Mouse (Mus musculus): ENCODE results near the gene Man1a. TPM values are rescaled to one million over a fixed set of nuclear protein-coding genes. Genes with fewer than 3 reads are reported as not detected.

Man1a gene
- total and polyA plus RNA-seq, 2 experiments = 45.4 to 161 TPM

DNA sequence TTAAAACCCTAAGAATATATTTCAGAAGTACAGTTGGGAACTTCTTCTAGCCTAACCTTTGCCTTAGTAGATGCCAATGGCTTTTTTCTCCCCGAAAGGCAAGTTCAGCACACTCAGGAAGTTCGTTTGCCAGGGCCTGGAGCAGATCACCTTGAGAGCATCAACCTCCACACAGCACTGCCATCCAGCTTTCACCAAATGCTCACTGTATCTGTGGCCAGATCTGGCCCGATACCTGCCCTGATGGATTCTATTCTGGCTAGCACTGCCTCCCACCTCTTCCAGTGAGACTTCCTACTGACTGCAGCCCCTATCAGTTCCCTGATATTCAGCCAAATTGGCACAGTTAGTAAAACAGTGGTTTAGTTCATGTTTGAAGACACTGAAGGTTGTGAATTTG is 202.2 kb downstream of the Man1a start:
- TF ChIP-seq POLR2A (IDR thresholded peaks at IDR 0.05; ENCODE audit: extremely low read depth, insufficient read depth, low read length) = no peak
- TF ChIP-seq CTCF (IDR thresholded peaks at IDR 0.05; ENCODE audit: low read depth, low read length) = no peak

DNA sequence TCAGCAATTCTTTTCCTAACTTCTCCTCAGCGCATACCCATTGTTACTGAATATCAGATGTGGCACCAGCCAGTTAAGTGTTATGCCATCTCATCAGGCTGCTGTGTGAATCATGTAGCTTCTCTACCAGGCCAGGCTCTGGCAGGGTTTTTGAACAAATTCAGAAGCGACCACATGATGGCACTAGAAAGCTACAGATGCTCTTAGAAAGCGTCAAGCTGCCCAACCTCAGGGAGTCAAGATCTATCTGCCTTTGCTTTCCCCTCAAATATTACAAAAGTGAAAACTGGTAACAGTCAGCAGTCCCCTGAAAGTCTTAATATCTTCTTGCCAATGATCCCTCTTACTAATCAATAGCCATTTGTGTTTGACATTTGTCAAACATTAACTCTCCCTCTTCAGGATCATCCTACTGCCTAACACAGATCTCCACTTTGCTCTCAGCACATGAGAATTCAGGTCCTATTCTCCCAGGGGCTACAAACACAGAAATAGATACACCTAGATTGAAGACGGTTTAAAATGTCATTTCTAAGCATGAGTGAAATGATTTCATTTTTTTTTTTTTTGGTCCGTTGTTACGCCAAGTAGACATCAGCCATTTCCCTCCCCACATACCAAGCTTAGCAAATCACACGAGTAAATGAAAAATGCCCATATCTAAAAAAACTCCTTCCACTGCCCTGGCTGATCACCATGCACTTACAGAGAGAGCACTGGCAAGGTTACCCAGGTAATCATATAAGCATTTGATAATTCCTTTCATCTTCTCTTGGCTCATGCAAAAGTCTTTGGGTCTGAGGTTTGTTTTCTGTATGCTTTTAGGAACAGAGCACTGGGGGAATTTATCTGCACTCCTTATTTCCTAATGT is 212.7 kb downstream of the Man1a start:
- H3K9ac ChIP-seq (ENCODE audit: low read depth, low read length) = no peak overlapping the region
- peak; percentile 84 for DNase-seq (ENCODE audit: extremely low read depth, low read depth, low spot score)
- peaks cover 7% of the 10 kb centered on the region for H3K4me1 ChIP-seq (ENCODE audit: control insufficient read depth, insufficient read depth, low read length)
- TF ChIP-seq POLR2A (IDR thresholded peaks at IDR 0.05; ENCODE audit: extremely low read depth, insufficient read depth, low read length) (no peak), CTCF (IDR thresholded peaks at IDR 0.05; ENCODE audit: low read depth, low read length) (peak; percentile 62; the same call in 1 of the 2 replicates)
- 20% methylated on average over 7 of the region's 7 CpGs for WGBS
- no peaks in the 10 kb centered on the region for H3K79me2 ChIP-seq (ENCODE audit: control insufficient read depth, insufficient read depth, low read length)
- H3K36me3 ChIP-seq (ENCODE audit: control insufficient read depth, insufficient read depth, low read length) = no peaks in the 10 kb centered on the region
- no peak overlapping the region for H3K4me3 ChIP-seq (ENCODE audit: insufficient read depth, low read depth, low read length)
- H3K27ac ChIP-seq (replicated peaks; ENCODE audit: insufficient read depth, low read depth, low read length) = no peak overlapping the region
- H3K27me3 ChIP-seq (ENCODE audit: control insufficient read depth, insufficient read depth, low read length) = no peaks in the 10 kb centered on the region

More for the DNA sequence above, 202.2 kb downstream of the Man1a start:
- H3K4me3 ChIP-seq (ENCODE audit: insufficient read depth, low read depth, low read length) = no peak overlapping the region
- H3K4me1 ChIP-seq (ENCODE audit: control insufficient read depth, insufficient read depth, low read length) = no peaks in the 10 kb centered on the region
- H3K9ac ChIP-seq (ENCODE audit: low read depth, low read length) = no peak overlapping the region
- no peak for DNase-seq (ENCODE audit: extremely low read depth, low read depth, low spot score)
- no peaks in the 10 kb centered on the region for H3K79me2 ChIP-seq (ENCODE audit: control insufficient read depth, insufficient read depth, low read length)
- H3K36me3 ChIP-seq (ENCODE audit: control insufficient read depth, insufficient read depth, low read length) = no peaks in the 10 kb centered on the region
- H3K27me3 ChIP-seq (ENCODE audit: control insufficient read depth, insufficient read depth, low read length) = no peaks in the 10 kb centered on the region
- WGBS = 80% methylated on average over 3 of the region's 3 CpGs
- H3K27ac ChIP-seq (replicated peaks; ENCODE audit: insufficient read depth, low read depth, low read length) = no peak overlapping the region

DNA sequence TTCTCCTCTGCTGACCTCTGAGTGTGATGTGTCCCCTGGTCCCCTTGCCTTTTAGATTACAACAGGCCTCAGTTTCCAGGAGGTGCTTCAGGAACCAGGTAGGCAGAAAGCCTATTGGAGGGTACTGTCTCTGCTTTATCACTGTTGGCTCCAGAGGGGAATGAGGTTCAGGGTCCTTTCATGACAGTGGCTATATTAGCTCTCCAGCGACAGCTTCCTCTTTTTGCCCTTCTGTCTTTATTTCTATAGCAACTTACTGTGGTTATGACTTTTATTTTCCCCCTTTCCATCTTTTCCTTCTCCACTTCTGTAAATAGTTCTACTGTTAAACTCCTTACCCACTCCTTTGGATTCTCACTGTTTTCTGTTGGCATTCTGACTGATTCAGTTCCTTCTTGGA is 216.5 kb downstream of the Man1a start:
- H3K27me3 ChIP-seq (ENCODE audit: control insufficient read depth, insufficient read depth, low read length) = no peaks in the 10 kb centered on the region
- H3K4me3 ChIP-seq (ENCODE audit: insufficient read depth, low read depth, low read length) = no peak overlapping the region
- no peak for DNase-seq (ENCODE audit: extremely low read depth, low read depth, low spot score)
- no peak overlapping the region for H3K9ac ChIP-seq (ENCODE audit: low read depth, low read length)
- WGBS = 83% methylated on average over 1 of the region's 1 CpGs
- H3K4me1 ChIP-seq (ENCODE audit: control insufficient read depth, insufficient read depth, low read length) = peaks cover 7% of the 10 kb centered on the region
- no peak overlapping the region for H3K27ac ChIP-seq (replicated peaks; ENCODE audit: insufficient read depth, low read depth, low read length)
- TF ChIP-seq CTCF (IDR thresholded peaks at IDR 0.05; ENCODE audit: low read depth, low read length) (no peak), POLR2A (IDR thresholded peaks at IDR 0.05; ENCODE audit: extremely low read depth, insufficient read depth, low read length) (no peak)
- H3K79me2 ChIP-seq (ENCODE audit: control insufficient read depth, insufficient read depth, low read length) = no peaks in the 10 kb centered on the region
- no peaks in the 10 kb centered on the region for H3K36me3 ChIP-seq (ENCODE audit: control insufficient read depth, insufficient read depth, low read length)

DNA sequence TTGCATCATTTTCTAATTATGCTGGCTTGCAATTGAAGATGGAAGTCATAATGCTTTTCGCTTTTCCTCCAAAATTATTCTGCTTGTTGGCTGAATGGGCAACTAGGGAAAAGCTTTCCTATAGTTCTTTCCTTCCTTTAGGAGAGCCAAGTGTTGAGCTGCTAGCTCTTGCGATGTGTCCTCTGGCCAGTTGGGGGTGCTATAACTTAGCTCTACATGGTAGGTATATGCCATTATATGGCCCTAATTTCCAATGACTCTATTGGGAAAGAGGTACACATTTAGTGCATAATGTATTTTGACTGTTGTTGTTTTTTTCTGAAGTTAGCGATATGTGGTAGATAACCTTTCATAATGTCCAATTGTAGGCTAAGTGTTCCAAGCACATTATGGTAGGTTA is 217.2 kb downstream of the Man1a start:
- Histone ChIP-seq H3K27me3 (ENCODE audit: control insufficient read depth, insufficient read depth, low read length) (no peaks in the 10 kb centered on the region), H3K79me2 (ENCODE audit: control insufficient read depth, insufficient read depth, low read length) (no peaks in the 10 kb centered on the region), H3K27ac (replicated peaks; ENCODE audit: insufficient read depth, low read depth, low read length) (no peak overlapping the region), H3K9ac (ENCODE audit: low read depth, low read length) (no peak overlapping the region), H3K4me1 (ENCODE audit: control insufficient read depth, insufficient read depth, low read length) (peaks cover 7% of the 10 kb centered on the region), H3K4me3 (ENCODE audit: insufficient read depth, low read depth, low read length) (no peak overlapping the region), H3K36me3 (ENCODE audit: control insufficient read depth, insufficient read depth, low read length) (no peaks in the 10 kb centered on the region)
- WGBS = 84% methylated on average over 3 of the region's 3 CpGs
- peak; percentile 25 for DNase-seq (ENCODE audit: extremely low read depth, low read depth, low spot score)
- peak; percentile 57 for TF ChIP-seq CTCF (IDR thresholded peaks at IDR 0.05; ENCODE audit: low read depth, low read length)
- TF ChIP-seq POLR2A (IDR thresholded peaks at IDR 0.05; ENCODE audit: extremely low read depth, insufficient read depth, low read length) = no peak
